Mouse (Mus musculus): ENCODE results near the gene Selenon.
"Not testable (repeated sequence)": the region's sequence is repeated elsewhere in the genome, so short reads cannot be mapped to it uniquely, and the experiment has no call there.

Selenon gene

GRCm38 (mm10) chr4:134510845-134511411 lies 41.0 kb downstream of the Selenon start, which contains the start of gene Aunip:
TSS of gene Aunip (plus strand) at chr4:134510999.
- DNase-seq (ENCODE audit: extremely low spot score, low spot score) = peak; percentile 93

GRCm38 (mm10) chr4:134510396-134510795 lies 41.6 kb downstream of the Selenon start:
- DNase-seq (ENCODE audit: extremely low spot score, low spot score) = no peak

DNA sequence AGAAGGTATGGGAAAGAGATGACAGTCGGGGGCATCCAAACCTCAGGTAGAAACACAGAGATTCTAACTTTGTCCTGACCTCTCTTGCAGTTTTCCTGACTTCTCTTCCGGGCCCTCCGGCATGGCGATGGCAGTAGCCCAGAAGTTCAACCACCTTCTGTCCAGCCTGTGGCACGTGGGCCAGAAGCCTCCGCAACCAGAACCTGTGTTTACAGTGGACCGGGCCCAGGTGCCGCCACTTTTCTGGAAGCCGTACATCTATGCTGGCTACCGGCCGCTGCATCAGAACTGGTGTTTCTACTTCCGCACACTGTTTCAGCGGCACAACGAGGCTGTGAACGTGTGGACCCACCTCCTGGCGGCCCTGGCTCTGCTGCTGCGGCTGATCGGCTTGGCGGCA lies 45.3 kb downstream of the Selenon start:
- DNase-seq (ENCODE audit: extremely low spot score, low spot score) = no peak

DNA sequence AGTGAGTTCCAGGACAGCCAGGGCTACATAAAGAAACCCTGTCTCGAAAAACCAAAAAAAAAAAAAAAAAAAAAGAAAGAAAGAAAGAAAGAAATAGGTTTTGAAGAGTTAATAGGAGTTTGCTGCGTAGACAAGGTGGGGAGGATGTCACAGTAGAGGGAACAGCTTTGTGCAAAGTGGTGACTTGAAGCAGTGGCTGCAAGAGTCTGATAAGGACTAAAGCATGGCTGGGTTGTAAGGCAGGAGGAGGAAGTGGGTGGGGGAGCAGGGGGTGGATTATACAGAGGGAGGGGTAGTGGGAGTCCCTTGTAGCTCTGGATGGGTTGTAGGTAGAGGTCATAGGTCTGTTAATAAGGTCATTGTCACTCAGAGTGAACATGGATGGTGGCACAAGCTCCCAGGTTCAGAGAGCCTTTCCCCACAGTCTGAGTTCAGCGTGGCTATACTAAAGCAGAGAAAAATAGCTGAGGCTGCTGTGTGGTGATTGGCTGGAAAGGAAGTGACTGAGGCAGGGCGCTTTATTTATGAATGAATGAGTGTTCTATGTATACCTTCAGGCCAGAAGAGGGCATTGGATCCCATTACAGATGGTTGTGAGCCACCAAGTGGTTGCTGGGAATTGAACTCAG lies 45.9 kb downstream of the Selenon start:
- no peak for DNase-seq (ENCODE audit: extremely low spot score, low spot score)

- no peak for DNase-seq (ENCODE audit: extremely low spot score, low spot score)
These were observed 46.6 kb downstream of the Selenon start for GRCm38 (mm10) chr4:134505303-134505789.

DNA sequence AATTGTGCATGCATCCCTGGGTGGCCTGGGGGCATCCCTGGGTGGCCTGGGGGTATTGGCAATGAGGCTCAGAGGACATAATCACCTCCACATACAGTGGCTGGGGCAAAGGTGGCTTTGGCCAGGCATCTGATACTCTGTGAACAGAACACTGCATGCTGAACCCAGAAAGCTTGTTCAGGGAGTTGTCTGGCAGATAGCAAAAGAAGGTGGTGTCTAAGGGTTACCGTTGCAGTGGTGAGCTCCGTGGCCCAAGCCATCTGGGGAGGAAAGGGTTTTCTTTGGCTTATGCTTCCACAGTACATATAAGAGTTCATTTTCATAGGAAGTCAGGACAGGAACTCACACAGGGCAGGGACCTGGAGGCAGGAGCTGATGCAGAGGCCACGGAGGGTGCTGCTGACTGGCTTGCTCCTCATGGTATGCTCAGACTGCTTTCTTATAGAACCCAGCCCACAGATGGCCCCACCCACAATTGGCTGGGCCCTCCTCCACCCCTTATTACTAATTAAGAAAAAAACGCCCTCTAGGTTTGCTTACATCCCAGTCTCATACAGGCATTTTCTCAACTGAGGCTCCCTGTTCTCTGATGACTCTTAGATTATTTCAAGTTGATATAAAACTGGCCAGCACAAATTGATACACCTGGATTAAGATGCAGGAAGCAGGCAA lies 48.1 kb downstream of the Selenon start:
- no peak for DNase-seq (ENCODE audit: extremely low spot score, low spot score)

DNA sequence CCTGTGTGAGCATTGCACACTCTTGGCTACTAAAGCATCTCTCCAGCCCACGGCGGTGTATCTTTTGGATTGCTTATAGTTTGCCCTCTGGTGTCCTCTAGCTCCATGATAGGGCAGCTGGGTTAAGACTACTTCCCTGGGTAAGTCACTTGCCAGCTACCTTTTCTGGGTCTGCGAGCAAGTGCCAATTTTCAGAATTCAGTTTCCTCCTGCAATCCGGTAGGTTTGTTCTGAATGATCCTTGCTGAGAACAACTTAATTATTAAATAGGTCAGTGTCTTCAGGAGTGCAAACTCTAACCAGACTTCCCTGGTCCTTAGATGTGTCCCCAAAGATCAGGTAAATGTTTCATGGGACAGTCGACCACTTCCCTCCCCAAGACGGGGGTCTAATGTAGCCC lies 50.9 kb downstream of the Selenon start:
- DNase-seq (ENCODE audit: extremely low spot score, low spot score) = no peak

DNA sequence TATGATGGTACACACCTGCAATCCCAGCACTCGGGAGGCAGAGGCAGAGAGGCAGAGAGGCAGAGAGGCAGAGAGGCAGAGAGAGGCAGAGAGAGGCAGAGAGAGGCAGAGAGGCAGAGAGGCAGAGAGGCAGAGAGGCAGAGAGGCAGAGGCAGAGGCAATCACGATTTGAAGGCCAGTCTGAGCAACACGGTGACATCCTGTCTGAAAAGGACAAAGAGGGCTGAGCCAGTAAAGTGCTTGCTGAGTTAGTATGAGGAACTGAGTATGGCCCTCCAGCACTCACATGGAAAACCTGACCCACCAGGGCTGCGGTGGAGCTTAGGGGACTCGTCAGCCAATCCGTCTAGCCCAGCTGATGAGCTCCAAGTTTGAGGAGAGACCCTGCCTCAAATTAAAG lies 53.0 kb downstream of the Selenon start:
- DNase-seq (ENCODE audit: extremely low spot score, low spot score) = not testable (repeated sequence)

- DNase-seq (ENCODE audit: extremely low spot score, low spot score) = no peak
These were observed 53.8 kb downstream of the Selenon start for GRCm38 (mm10) chr4:134497986-134498731.

DNA sequence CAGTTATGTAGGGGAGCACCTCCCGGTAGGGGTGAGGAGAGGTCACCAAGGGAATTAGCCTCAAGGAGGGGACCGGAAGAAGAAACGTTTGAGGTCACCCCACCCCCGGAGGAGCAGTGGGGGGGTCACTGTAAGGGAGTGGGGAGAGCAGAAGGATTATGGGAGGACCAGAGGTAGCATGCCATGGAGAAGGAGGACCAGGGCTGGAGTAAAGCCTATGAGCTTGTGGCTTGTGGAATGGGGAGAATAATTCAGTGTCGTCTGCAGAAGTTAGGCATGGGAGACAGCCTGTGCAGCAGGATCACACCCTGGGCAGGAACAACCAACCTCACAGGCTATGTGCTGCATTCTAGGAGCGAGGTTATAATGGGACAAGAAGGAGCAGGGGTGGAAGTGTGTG lies 54.7 kb downstream of the Selenon start:
- no peak for DNase-seq (ENCODE audit: extremely low spot score, low spot score)

GRCm38 (mm10) chr4:134496595-134497210 lies 55.3 kb downstream of the Selenon start, which contains the start of gene Paqr7:
TSS of gene Paqr7 (plus strand) at chr4:134496697.
- peak; percentile 57 for DNase-seq (ENCODE audit: extremely low spot score, low spot score)

GRCm38 (mm10) chr4:134495546-134495923 lies 56.4 kb downstream of the Selenon start:
- no peak for DNase-seq (ENCODE audit: extremely low spot score, low spot score)

DNA sequence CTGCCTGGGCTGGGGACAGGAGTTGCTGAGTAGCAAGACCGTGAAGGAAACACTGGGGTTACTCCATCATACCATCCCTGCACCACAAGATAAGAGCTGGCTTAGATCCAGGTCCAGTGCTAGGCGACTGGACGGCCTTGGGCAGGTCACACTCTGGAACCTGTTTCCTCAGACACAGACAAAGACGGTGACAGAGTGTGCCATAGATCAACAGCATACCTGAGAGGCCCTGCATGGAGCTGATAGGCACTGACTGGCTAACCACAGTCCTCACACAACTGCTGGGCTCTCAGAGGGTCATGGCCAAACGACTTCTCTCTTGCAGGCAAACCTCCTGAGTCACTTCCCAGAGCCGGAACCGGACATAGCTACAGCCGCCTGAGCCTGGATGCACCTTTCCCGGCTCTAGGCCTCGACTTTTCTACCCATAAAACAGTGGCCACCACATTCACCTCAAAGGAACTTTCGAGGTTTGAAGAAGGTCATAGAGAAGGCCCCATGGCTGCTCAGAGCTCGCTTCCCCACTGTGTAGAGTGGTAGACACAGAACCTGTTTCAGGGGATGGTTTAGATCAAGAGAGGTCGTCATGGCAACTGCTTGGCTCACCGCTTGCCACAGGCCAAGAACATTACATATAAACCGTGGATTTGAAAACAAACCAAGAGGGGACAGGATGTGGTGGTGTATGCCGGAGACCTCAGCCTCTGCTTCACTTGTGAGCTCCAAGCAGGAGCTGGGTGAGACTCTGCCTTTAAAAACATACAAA lies 57.0 kb downstream of the Selenon start:
- DNase-seq (ENCODE audit: extremely low spot score, low spot score) = no peak

DNA sequence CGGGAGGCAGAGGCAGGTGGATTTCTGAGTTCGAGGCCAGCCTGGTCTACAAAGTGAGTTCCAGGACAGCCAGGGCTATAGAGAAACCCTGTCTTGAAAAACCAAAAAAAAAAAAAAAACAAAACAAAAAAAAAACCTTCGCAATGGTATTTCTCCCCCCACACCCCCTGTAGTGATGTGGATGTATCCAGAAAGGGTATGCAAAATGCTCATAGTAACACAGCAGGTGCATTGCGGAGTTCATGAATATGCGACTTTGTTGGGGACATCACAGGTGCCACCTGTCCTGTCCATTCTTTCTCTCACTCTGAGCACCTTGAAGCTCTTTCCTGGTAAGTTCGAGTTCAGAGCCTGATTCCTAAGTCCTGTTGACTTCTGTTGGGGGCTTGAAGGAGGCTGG lies 57.8 kb downstream of the Selenon start:
- not testable (repeated sequence) for DNase-seq (ENCODE audit: extremely low spot score, low spot score)

DNA sequence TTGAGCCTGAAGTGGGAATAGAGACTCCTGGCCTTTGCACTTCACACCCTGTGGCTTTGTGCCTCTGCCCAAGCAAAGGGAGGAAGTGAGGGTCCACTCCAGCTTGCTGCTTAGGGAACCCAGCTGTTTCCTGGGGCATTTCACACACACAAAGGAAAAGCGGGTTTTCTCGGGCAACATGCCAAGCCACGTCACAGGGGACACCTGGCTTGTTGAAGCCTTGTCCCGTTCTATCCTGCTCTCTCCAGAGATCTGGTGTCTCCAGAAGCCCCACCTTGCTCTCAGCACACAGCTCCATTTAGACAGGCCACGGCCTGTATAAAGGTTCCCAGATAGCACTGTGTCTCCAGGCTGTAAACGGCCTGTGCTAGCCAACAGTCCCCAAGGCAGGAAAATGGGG lies 60.2 kb downstream of the Selenon start:
- no peak for DNase-seq (ENCODE audit: extremely low spot score, low spot score)

DNA sequence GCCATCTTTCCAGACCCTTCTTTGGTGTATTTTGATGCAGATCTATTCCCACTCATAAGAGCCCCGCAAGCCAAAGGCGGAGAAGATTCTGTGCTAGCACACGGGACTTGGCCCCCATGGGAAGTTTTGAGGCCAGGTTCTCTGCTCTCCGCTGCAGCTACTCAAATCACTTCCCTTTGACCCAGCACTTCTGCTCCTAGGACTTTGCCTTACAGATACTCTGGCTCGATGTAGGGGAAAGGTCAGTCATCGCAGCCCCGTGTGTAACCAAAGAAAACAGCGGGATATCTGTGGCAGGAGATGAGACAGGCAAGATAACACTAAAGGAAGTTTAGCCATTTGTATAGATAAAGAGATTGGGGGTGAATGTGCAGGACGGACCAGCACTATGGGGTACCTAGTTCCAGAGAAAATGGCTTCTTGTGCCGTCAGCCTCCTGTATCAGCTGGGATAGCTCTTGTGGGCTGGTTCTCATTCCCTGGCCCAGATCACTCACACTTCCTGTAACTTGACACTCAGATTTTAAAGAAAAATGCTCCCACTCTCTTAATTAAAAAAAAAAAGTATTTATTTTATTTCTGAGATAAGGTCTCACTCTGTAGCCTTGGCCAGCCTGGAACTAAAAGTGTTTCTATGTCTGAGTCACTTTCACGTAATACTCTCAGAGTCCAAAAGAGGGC lies 61.8 kb downstream of the Selenon start:
- DNase-seq (ENCODE audit: extremely low spot score, low spot score) = no peak

- DNase-seq (ENCODE audit: extremely low spot score, low spot score) = no peak
These were observed 63.8 kb downstream of the Selenon start for GRCm38 (mm10) chr4:134488211-134488610.
